Mouse (Mus musculus) lung, postnatal 36 days (tissue): ENCODE measurements around the gene Cep295nl.
"Not testable (repeated sequence)": the region's sequence is repeated elsewhere in the genome, so short reads cannot be mapped to it uniquely, and the experiment has no call there.

ENCODE experiments used
- DNase-seq: peaks from one replicate; pipeline ENCODE4 v3.0.0; 2022; ENCODE audit warnings: mixed read lengths

Gene Cep295nl

GRCm38 (mm10) chr11:118318678-118319077, 23.6 kb downstream of the Cep295nl start:
- DNase-seq = peak; percentile 76

- DNase-seq = peak; percentile 71
Measured at GRCm38 (mm10) chr11:118317129-118317528, 25.2 kb downstream of the Cep295nl start.

- no peak for DNase-seq
Measured at GRCm38 (mm10) chr11:118316231-118316806, 26.0 kb downstream of the Cep295nl start.

GRCm38 (mm10) chr11:118312132-118312723, 30.1 kb downstream of the Cep295nl start:
- peak; percentile 41 for DNase-seq

GRCm38 (mm10) chr11:118307962-118308361, 34.3 kb downstream of the Cep295nl start:
- DNase-seq = not testable (repeated sequence)

- DNase-seq = not testable (repeated sequence)
Measured at GRCm38 (mm10) chr11:118303959-118304358, 38.3 kb downstream of the Cep295nl start.

- DNase-seq = no peak
Measured at GRCm38 (mm10) chr11:118298810-118299209, 43.5 kb downstream of the Cep295nl start.

GRCm38 (mm10) chr11:118297967-118298366, 44.3 kb downstream of the Cep295nl start:
- DNase-seq = no peak

- no peak for DNase-seq
Measured at GRCm38 (mm10) chr11:118295026-118295425, 47.3 kb downstream of the Cep295nl start.

- no peak for DNase-seq
Measured at GRCm38 (mm10) chr11:118292671-118293070, 49.6 kb downstream of the Cep295nl start.

GRCm38 (mm10) chr11:118289999-118290889, 52.1 kb downstream of the Cep295nl start, which contains the start of gene Usp36:
Usp36 (minus strand) TSS chr11:118290244.
- DNase-seq = peak; percentile 100

GRCm38 (mm10) chr11:118289562-118289961, 52.7 kb downstream of the Cep295nl start:
- no peak for DNase-seq

GRCm38 (mm10) chr11:118289037-118289511, 53.2 kb downstream of the Cep295nl start:
- DNase-seq = peak; percentile 22

- DNase-seq = no peak
Measured at GRCm38 (mm10) chr11:118287573-118287972, 54.7 kb downstream of the Cep295nl start.

- DNase-seq = no peak
Measured at GRCm38 (mm10) chr11:118286434-118286833, 55.9 kb downstream of the Cep295nl start.

GRCm38 (mm10) chr11:118285791-118286190, 56.5 kb downstream of the Cep295nl start:
- DNase-seq = peak; percentile 77
